24 mouse cellular contexts compared by ENCODE assay signal in the genomic region with DNA sequence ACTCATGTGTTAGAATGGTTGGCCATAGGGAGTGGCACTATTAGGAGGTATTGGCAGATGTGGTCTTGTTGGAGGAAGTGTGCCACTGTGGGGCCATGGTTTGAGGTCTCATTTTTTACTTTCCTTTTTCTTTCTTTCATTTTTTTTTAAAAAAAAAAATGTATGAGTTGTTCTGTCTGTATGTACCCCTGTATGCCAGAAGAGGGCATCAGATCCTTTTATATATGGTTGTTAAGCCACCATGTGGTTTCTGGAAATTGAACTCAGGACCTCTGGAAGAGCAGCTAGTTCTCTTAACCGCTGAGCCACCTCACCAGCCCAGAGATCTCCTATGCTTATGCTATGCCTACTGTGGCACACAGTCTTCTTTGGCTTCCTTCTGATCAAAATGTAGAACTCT. TPM values are rescaled to one million over a fixed set of nuclear protein-coding genes. Genes with fewer than 3 reads are reported as not detected.
DNase-seq lines count a peak whose midpoint lies in the region; ATAC-seq and TF ChIP-seq lines count a peak whose summit lies in the region.
"Had no signal": no experiment of that assay in that cellular context is flagged by ENCODE, and none has a peak within 500 bp of the region (broad histone marks: within the 10 kb centered on the region; RNA-seq: fewer than 3 reads in every experiment).

No protein-coding gene starts in this region.

- no peak for TF ChIP-seq POLR2A in MEL (IDR thresholded peaks at IDR 0.05; ENCODE audit: control insufficient read depth in 1 of 2, insufficient read depth in 1 of 2, low read depth in 1 of 2, low read length in 2 of 2, poor library complexity in 1 of 2)

- no peaks in the 10 kb centered on the region for H3K79me2 ChIP-seq in MEL (ENCODE audit: control insufficient read depth, insufficient read depth, low read length, poor library complexity)

- 59% methylated on average over 1 of the region's 1 CpGs for whole genome bisulfite sequencing in hindbrain, postnatal 0 days
- WGBS in hindbrain, embryonic 12.5 days: 59% methylated on average over 1 of the region's 1 CpGs
- 55% methylated on average over 1 of the region's 1 CpGs for WGBS in lung, embryonic 14.5 days

- TF ChIP-seq RAD21 in MEL (IDR thresholded peaks at IDR 0.05; ENCODE audit: low read depth, low read length): peak; percentile 70

- H3K27ac ChIP-seq in hindbrain, postnatal 0 days: no peak overlapping the region
- no peak overlapping the region for H3K27ac ChIP-seq in hindbrain, embryonic 12.5 days
- no peak overlapping the region for H3K27ac ChIP-seq in lung, embryonic 14.5 days (ENCODE audit: low read depth)
- no peak overlapping the region for H3K27ac ChIP-seq in MEL (ENCODE audit: control insufficient read depth, low read depth, low read length)
- H3K27ac ChIP-seq: limb, embryonic 12.5 days; liver, embryonic 15.5 days had no signal

- H3K4me1 ChIP-seq in hindbrain, postnatal 0 days (ENCODE audit: insufficient read depth, low read length): no peaks in the 10 kb centered on the region
- no peaks in the 10 kb centered on the region for H3K4me1 ChIP-seq in hindbrain, embryonic 12.5 days
- no peaks in the 10 kb centered on the region for H3K4me1 ChIP-seq in lung, embryonic 14.5 days (ENCODE audit: insufficient read depth)
- H3K4me1 ChIP-seq in MEL (ENCODE audit: control insufficient read depth in 1 of 2, insufficient read depth in 2 of 2, low read length in 2 of 2): peaks cover 2 to 4% of the 10 kb centered on the region in 2 experiments; a peak in 3 of 4 replicates
- H3K4me1 ChIP-seq: limb, embryonic 12.5 days; liver, embryonic 15.5 days had no signal

- ATAC-seq in hindbrain, postnatal 0 days: no peak
- ATAC-seq in hindbrain, embryonic 12.5 days (ENCODE audit: low FRiP score): no peak
- no peak for ATAC-seq in lung, embryonic 14.5 days (ENCODE audit: insufficient read depth)

- H3K9ac ChIP-seq in hindbrain, postnatal 0 days (replicated peaks; ENCODE audit: low read length): no peak overlapping the region
- no peak overlapping the region for H3K9ac ChIP-seq in hindbrain, embryonic 12.5 days
- H3K9ac ChIP-seq in lung, embryonic 14.5 days: no peak overlapping the region
- no peak overlapping the region for H3K9ac ChIP-seq in MEL (ENCODE audit: control insufficient read depth, low read depth, low read length, poor library complexity, severe bottlenecking)
- H3K9ac ChIP-seq: limb, embryonic 12.5 days; liver, embryonic 15.5 days had no signal

- no peak for DNase-seq in hindbrain, postnatal 0 days (ENCODE audit: low spot score)
- DNase-seq in lung, embryonic 14.5 days: no peak
- no peak for DNase-seq in lung, adult 18-20 months
- peak; percentile 43 for DNase-seq in MEL (ENCODE audit: low read depth, low spot score)
- no peak for DNase-seq in thymus, postnatal 4 days
- DNase-seq in right cerebral cortex, postnatal 25 days: no peak
- DNase-seq: adrenal gland, postnatal 25 days; cerebellum, adult 11-12 months; cerebellum, postnatal 14 days; embryo, embryonic 11 days; gastrocnemius, postnatal 14 days; heart, adult 18-20 months; kidney, adult 8-10 months; kidney, postnatal 36 days; layer of hippocampus, adult 9-11 months; lung, postnatal 36 days; retina, postnatal 1 day; thymus, postnatal 36 days had no signal

- no peaks in the 10 kb centered on the region for H3K9me3 ChIP-seq in hindbrain, postnatal 0 days (ENCODE audit: low read length)
- no peaks in the 10 kb centered on the region for H3K9me3 ChIP-seq in hindbrain, embryonic 12.5 days (replicated peaks)
- no peaks in the 10 kb centered on the region for H3K9me3 ChIP-seq in lung, embryonic 14.5 days (ENCODE audit: low read depth, low read length)
- no peaks in the 10 kb centered on the region for H3K9me3 ChIP-seq in MEL (replicated peaks; ENCODE audit: insufficient read depth, low read length)
- H3K9me3 ChIP-seq: limb, embryonic 12.5 days; liver, embryonic 15.5 days had no signal

- TF ChIP-seq EP300 in MEL (IDR thresholded peaks at IDR 0.05; ENCODE audit: low read depth in 1 of 2, low read length in 2 of 2): no peak

- no peak overlapping the region for H3K4me2 ChIP-seq in hindbrain, postnatal 0 days (ENCODE audit: low read depth, low read length)
- H3K4me2 ChIP-seq in hindbrain, embryonic 12.5 days (replicated peaks): no peak overlapping the region
- no peak overlapping the region for H3K4me2 ChIP-seq in lung, embryonic 14.5 days
- H3K4me2 ChIP-seq: limb, embryonic 12.5 days; liver, embryonic 15.5 days had no signal

- no peaks in the 10 kb centered on the region for H3K36me3 ChIP-seq in hindbrain, postnatal 0 days (ENCODE audit: insufficient read depth, low read length)
- no peaks in the 10 kb centered on the region for H3K36me3 ChIP-seq in hindbrain, embryonic 12.5 days
- H3K36me3 ChIP-seq in lung, embryonic 14.5 days (ENCODE audit: insufficient read depth): no peaks in the 10 kb centered on the region
- peaks cover 0 to 4% of the 10 kb centered on the region in 2 experiments; a peak in 1 of 4 replicates for H3K36me3 ChIP-seq in MEL (ENCODE audit: control insufficient read depth in 1 of 2, insufficient read depth in 2 of 2, low read length in 2 of 2)
- H3K36me3 ChIP-seq: limb, embryonic 12.5 days; liver, embryonic 15.5 days had no signal

- TF ChIP-seq CTCF in hindbrain, postnatal 0 days (IDR thresholded peaks at IDR 0.05; ENCODE audit: low read depth): peak; percentile 40
- peak; percentile 27; the same call in 1 of the 2 replicates for TF ChIP-seq CTCF in lung, embryonic 14.5 days (IDR thresholded peaks at IDR 0.05; ENCODE audit: low read depth)
- TF ChIP-seq CTCF in MEL (IDR thresholded peaks at IDR 0.05 in 2 of 3, conservative IDR thresholded peaks at IDR 0.05 in 1 of 3; ENCODE audit: control insufficient read depth in 1 of 3, insufficient read depth in 1 of 3, low read depth in 2 of 3, low read length in 3 of 3, poor library complexity in 1 of 3, severe bottlenecking in 1 of 3): peak in 2 of 3 experiments; percentile 39 to 62; a peak in 4 of 6 replicates

- no peaks in the 10 kb centered on the region for H3K27me3 ChIP-seq in hindbrain, postnatal 0 days (ENCODE audit: insufficient read depth, low read length)
- H3K27me3 ChIP-seq in hindbrain, embryonic 12.5 days: no peaks in the 10 kb centered on the region
- H3K27me3 ChIP-seq in lung, embryonic 14.5 days (ENCODE audit: insufficient read depth, low read length): no peaks in the 10 kb centered on the region
- no peaks in the 10 kb centered on the region for H3K27me3 ChIP-seq in MEL (ENCODE audit: control insufficient read depth in 1 of 2, insufficient read depth in 2 of 2, low read length in 2 of 2)
- H3K27me3 ChIP-seq: limb, embryonic 12.5 days had no signal

- H3K4me3 ChIP-seq in hindbrain, postnatal 0 days (ENCODE audit: low read length): no peak overlapping the region
- H3K4me3 ChIP-seq in hindbrain, embryonic 12.5 days: no peak overlapping the region
- H3K4me3 ChIP-seq in lung, embryonic 14.5 days (ENCODE audit: low read depth, low read length): no peak overlapping the region
- H3K4me3 ChIP-seq in MEL (ENCODE audit: control insufficient read depth in 1 of 2, insufficient read depth in 1 of 2, low read depth in 2 of 2, low read length in 2 of 2): no peak overlapping the region
- H3K4me3 ChIP-seq: limb, embryonic 12.5 days; liver, embryonic 15.5 days had no signal

TF ChIP-seq in MEL, 35 proteins besides CTCF, POLR2A, EP300 and RAD21:
- TF ChIP-seq ZC3H11A (IDR thresholded peaks at IDR 0.05; ENCODE audit: low read depth, low read length) (peak; percentile 68), SMC3 (IDR thresholded peaks at IDR 0.05; ENCODE audit: low read depth, low read length) (peak; percentile 57), MXI1 (IDR thresholded peaks at IDR 0.05; ENCODE audit: low read depth, low read length) (no peak), MAX (IDR thresholded peaks at IDR 0.05; ENCODE audit: low read length) (peak; percentile 45; the same call in 1 of the 2 replicates), ZNF384 (IDR thresholded peaks at IDR 0.05; ENCODE audit: low read depth, low read length) (peak; percentile 91), MYC (IDR thresholded peaks at IDR 0.05; ENCODE audit: low read depth, low read length) (peak; percentile 87), MAFK (IDR thresholded peaks at IDR 0.05; ENCODE audit: borderline replicate concordance, low read depth, low read length) (no peak)

RNA-seq across cellular contexts. Expression of a gene that starts 19.4 kb away (rescaled TPM):
- total RNA-seq in hindbrain, postnatal 0 days (2014; rRNA removed): not detected in 2 replicates
- not detected in 2 replicates for polyA plus RNA-seq in hindbrain, postnatal 0 days (2015; fragmentation: Nextera tagmentation; extraction: Ambion mirVana)
- polyA plus RNA-seq in hindbrain, embryonic 12.5 days (2016; fragmentation: Nextera tagmentation; extraction: Ambion mirVana): not detected in 2 replicates
- not detected in 2 replicates for polyA plus RNA-seq in lung, embryonic 14.5 days (2014; fragmentation: Nextera tagmentation; extraction: Ambion mirVana)
- total RNA-seq in MEL (2012; rRNA removed): not detected in 2 replicates
- polyA plus RNA-seq in MEL (2012; ENCODE audit: insufficient read depth in 1 of 2, insufficient read length in 2 of 2, low read depth in 1 of 2, low replicate concordance in 2 of 2, missing spikeins in 1 of 2): not detected
- total RNA-seq: adrenal gland, postnatal 25 days; gastrocnemius, postnatal 14 days; heart, adult 18-20 months; hematopoietic stem cell, adult 5-6 weeks had no signal
- polyA plus RNA-seq: embryonic facial prominence, embryonic 14.5 days; heart, embryonic 14.5 days; limb, embryonic 12.5 days; liver, embryonic 15.5 days had no signal

RNA-seq across cellular contexts. Expression of a gene that starts 28.7 kb away (rescaled TPM):
- total RNA-seq in hindbrain, postnatal 0 days (2014; rRNA removed): 19.8 and 23.0 TPM in 2 replicates
- polyA plus RNA-seq in hindbrain, postnatal 0 days (2015; fragmentation: Nextera tagmentation; extraction: Ambion mirVana): 20.0 and 20.6 TPM in 2 replicates
- 67.4 and 69.5 TPM in 2 replicates for polyA plus RNA-seq in hindbrain, embryonic 12.5 days (2016; fragmentation: Nextera tagmentation; extraction: Ambion mirVana)
- polyA plus RNA-seq in lung, embryonic 14.5 days (2014; fragmentation: Nextera tagmentation; extraction: Ambion mirVana): 127 and 132 TPM in 2 replicates
- total RNA-seq in MEL (2012; rRNA removed): 21.5 and 23.3 TPM in 2 replicates
- 10 to 100 TPM in 1 of 2 experiments, not detected in 1; 33.5 TPM for polyA plus RNA-seq in MEL (2012; ENCODE audit: insufficient read depth in 1 of 2, insufficient read length in 2 of 2, low read depth in 1 of 2, low replicate concordance in 2 of 2, missing spikeins in 1 of 2)

RNA-seq across cellular contexts. Expression of a gene that starts 58.9 kb away (rescaled TPM):
- total RNA-seq in hindbrain, postnatal 0 days (2014; rRNA removed): 1.4 and 2.6 TPM in 2 replicates
- polyA plus RNA-seq in hindbrain, postnatal 0 days (2015; fragmentation: Nextera tagmentation; extraction: Ambion mirVana): 1.8 and 2.0 TPM in 2 replicates
- polyA plus RNA-seq in hindbrain, embryonic 12.5 days (2016; fragmentation: Nextera tagmentation; extraction: Ambion mirVana): 4.5 and 4.7 TPM in 2 replicates
- 16.1 and 17.2 TPM in 2 replicates for polyA plus RNA-seq in lung, embryonic 14.5 days (2014; fragmentation: Nextera tagmentation; extraction: Ambion mirVana)
- total RNA-seq in MEL (2012; rRNA removed): 15.9 and 20.2 TPM in 2 replicates
- polyA plus RNA-seq in MEL (2012; ENCODE audit: insufficient read depth in 1 of 2, insufficient read length in 2 of 2, low read depth in 1 of 2, low replicate concordance in 2 of 2, missing spikeins in 1 of 2): 10 to 100 TPM; 41.7 to 81.1 TPM
